Mouse (Mus musculus): Measurements from ENCODE around the gene Tmem176a. TPM values are rescaled to one million over a fixed set of nuclear protein-coding genes. Genes with fewer than 3 reads are reported as not detected.

Gene Tmem176a
- polyA plus RNA-seq, 1 experiment from 2014 or later = 131 TPM

GRCm38 (mm10) chr6:48867158-48867557, 26.4 kb downstream of the Tmem176a start:
- Histone ChIP-seq H3K9me3 (ENCODE audit: control insufficient read depth, low read length) (no peaks in the 10 kb centered on the region), H3K9ac (ENCODE audit: low read length) (no peak overlapping the region), H3K4me3 (ENCODE audit: low read depth, low read length) (no peak overlapping the region), H3K27me3 (ENCODE audit: control insufficient read depth, insufficient read depth, low read length) (no peaks in the 10 kb centered on the region), H3K27ac (replicated peaks) (no peak overlapping the region), H3K4me2 (replicated peaks; ENCODE audit: low read depth) (no peak overlapping the region), H3K4me1 (replicated peaks; ENCODE audit: control insufficient read depth, insufficient read depth) (no peaks in the 10 kb centered on the region), H3K36me3 (ENCODE audit: control insufficient read depth, insufficient read depth, low read length) (no peaks in the 10 kb centered on the region)
- TF ChIP-seq EP300 (optimal IDR thresholded peaks at IDR 0.05) (no peak), CTCF (IDR thresholded peaks at IDR 0.05; ENCODE audit: low read depth) (no peak)
- 75% methylated on average over 4 of the region's 4 CpGs for WGBS
- ATAC-seq (ENCODE audit: low FRiP score, low TSS enrichment) (no peak), DNase-seq (ENCODE audit: low spot score) (no peak)

GRCm38 (mm10) chr6:48869774-48870173, 29.1 kb downstream of the Tmem176a start:
- Histone ChIP-seq H3K4me1 (replicated peaks; ENCODE audit: control insufficient read depth, insufficient read depth) (no peaks in the 10 kb centered on the region), H3K9ac (ENCODE audit: low read length) (no peak overlapping the region), H3K27me3 (ENCODE audit: control insufficient read depth, insufficient read depth, low read length) (no peaks in the 10 kb centered on the region), H3K36me3 (ENCODE audit: control insufficient read depth, insufficient read depth, low read length) (no peaks in the 10 kb centered on the region), H3K4me3 (ENCODE audit: low read depth, low read length) (no peak overlapping the region), H3K27ac (replicated peaks) (no peak overlapping the region), H3K4me2 (replicated peaks; ENCODE audit: low read depth) (no peak overlapping the region), H3K9me3 (ENCODE audit: control insufficient read depth, low read length) (no peaks in the 10 kb centered on the region)
- no peak for DNase-seq (ENCODE audit: low spot score)
- TF ChIP-seq EP300 (optimal IDR thresholded peaks at IDR 0.05) = no peak
- no peak for TF ChIP-seq CTCF (IDR thresholded peaks at IDR 0.05; ENCODE audit: low read depth)
- no peak for ATAC-seq (ENCODE audit: low FRiP score, low TSS enrichment)
- 66% methylated on average over 2 of the region's 2 CpGs for WGBS

DNA sequence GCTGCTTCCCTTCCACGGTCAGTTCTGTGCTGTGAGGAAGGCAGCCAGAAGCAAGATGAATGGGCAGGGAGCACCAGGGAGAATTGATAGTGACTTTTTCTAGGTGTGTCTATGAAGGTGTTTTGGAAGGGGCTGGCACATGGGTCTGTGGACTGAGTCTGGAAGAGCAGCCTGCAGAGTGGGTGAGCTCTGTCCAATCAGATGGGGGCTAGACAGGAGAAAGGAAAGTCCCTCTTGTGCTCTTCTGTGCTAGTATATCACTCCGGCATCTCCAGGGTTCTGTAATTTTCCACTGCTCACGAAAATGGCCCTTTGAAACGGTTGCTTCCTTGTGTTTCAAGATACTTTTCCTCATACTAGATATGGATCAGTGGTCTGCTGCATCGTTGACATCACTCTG, 31.9 kb downstream of the Tmem176a start, which contains the start of gene Aoc1:
Gene Aoc1, plus strand, starts transcription at position 301 of the 400 bp plus-strand sequence.
- WGBS = 63% methylated on average over 5 of the region's 5 CpGs

GRCm38 (mm10) chr6:48874576-48874975, 33.9 kb downstream of the Tmem176a start:
- Histone ChIP-seq H3K27me3 (ENCODE audit: control insufficient read depth, insufficient read depth, low read length) (no peaks in the 10 kb centered on the region), H3K4me1 (replicated peaks; ENCODE audit: control insufficient read depth, insufficient read depth) (no peaks in the 10 kb centered on the region), H3K9ac (ENCODE audit: low read length) (no peak overlapping the region), H3K4me2 (replicated peaks; ENCODE audit: low read depth) (no peak overlapping the region), H3K9me3 (ENCODE audit: control insufficient read depth, low read length) (no peaks in the 10 kb centered on the region), H3K27ac (replicated peaks) (no peak overlapping the region), H3K4me3 (ENCODE audit: low read depth, low read length) (no peak overlapping the region), H3K36me3 (ENCODE audit: control insufficient read depth, insufficient read depth, low read length) (no peaks in the 10 kb centered on the region)
- no peak for ATAC-seq (ENCODE audit: low FRiP score, low TSS enrichment)
- WGBS = 79% methylated on average over 4 of the region's 4 CpGs
- DNase-seq (ENCODE audit: low spot score) = no peak
- TF ChIP-seq CTCF (IDR thresholded peaks at IDR 0.05; ENCODE audit: low read depth) (no peak), EP300 (optimal IDR thresholded peaks at IDR 0.05) (no peak)

More for the DNA sequence above, 31.9 kb downstream of the Tmem176a start, which contains the start of gene Aoc1:
- H3K4me3 ChIP-seq (ENCODE audit: low read depth, low read length) = no peak within 1 kb of the TSS
- TF ChIP-seq CTCF (IDR thresholded peaks at IDR 0.05; ENCODE audit: low read depth) = no peak
- no peak for TF ChIP-seq EP300 (optimal IDR thresholded peaks at IDR 0.05)
- no peak within 1 kb of the TSS for H3K9ac ChIP-seq (ENCODE audit: low read length)
- no peaks in the 10 kb centered on the region for H3K9me3 ChIP-seq (ENCODE audit: control insufficient read depth, low read length)
- H3K4me1 ChIP-seq (replicated peaks; ENCODE audit: control insufficient read depth, insufficient read depth) = no peaks in the 10 kb centered on the region
- no peak for DNase-seq (ENCODE audit: low spot score)
- ATAC-seq (ENCODE audit: low FRiP score, low TSS enrichment) = no peak
- H3K36me3 ChIP-seq (ENCODE audit: control insufficient read depth, insufficient read depth, low read length) = no peaks in the 10 kb centered on the region
- no peak within 1 kb of the TSS for H3K27ac ChIP-seq (replicated peaks)
- H3K27me3 ChIP-seq (ENCODE audit: control insufficient read depth, insufficient read depth, low read length) = no peaks in the 10 kb centered on the region
- H3K4me2 ChIP-seq (replicated peaks; ENCODE audit: low read depth) = no peak within 1 kb of the TSS

DNA sequence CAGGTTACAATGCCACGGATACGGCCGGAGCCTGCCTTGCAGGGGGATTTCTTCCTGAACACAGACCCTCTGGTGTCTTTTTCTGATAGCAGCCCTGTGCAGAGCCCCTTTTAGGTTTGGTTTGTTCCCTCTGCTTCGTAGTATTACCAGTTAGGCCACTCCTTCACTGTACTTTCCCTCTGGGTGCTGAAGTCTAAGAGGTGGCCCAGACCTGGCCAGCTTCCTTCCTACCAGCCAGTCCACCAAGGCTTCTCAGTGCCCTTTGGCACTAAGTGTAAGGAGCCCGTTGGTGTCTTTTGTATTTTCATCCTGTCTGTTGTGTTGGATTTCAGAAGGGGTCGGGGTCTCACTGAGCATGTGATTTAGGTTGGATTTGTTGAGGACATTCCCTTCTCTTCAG, 34.8 kb downstream of the Tmem176a start:
- no peak overlapping the region for H3K4me2 ChIP-seq (replicated peaks; ENCODE audit: low read depth)
- H3K9me3 ChIP-seq (ENCODE audit: control insufficient read depth, low read length) = no peaks in the 10 kb centered on the region
- ATAC-seq (ENCODE audit: low FRiP score, low TSS enrichment) (no peak), DNase-seq (ENCODE audit: low spot score) (no peak)
- no peaks in the 10 kb centered on the region for H3K4me1 ChIP-seq (replicated peaks; ENCODE audit: control insufficient read depth, insufficient read depth)
- H3K4me3 ChIP-seq (ENCODE audit: low read depth, low read length) = no peak overlapping the region
- 84% methylated on average over 6 of the region's 6 CpGs for WGBS
- no peaks in the 10 kb centered on the region for H3K27me3 ChIP-seq (ENCODE audit: control insufficient read depth, insufficient read depth, low read length)
- no peak overlapping the region for H3K9ac ChIP-seq (ENCODE audit: low read length)
- no peaks in the 10 kb centered on the region for H3K36me3 ChIP-seq (ENCODE audit: control insufficient read depth, insufficient read depth, low read length)
- no peak for TF ChIP-seq EP300 (optimal IDR thresholded peaks at IDR 0.05)
- no peak for TF ChIP-seq CTCF (IDR thresholded peaks at IDR 0.05; ENCODE audit: low read depth)
- no peak overlapping the region for H3K27ac ChIP-seq (replicated peaks)

GRCm38 (mm10) chr6:48876510-48877135, 35.9 kb downstream of the Tmem176a start:
- DNase-seq (ENCODE audit: low spot score) (no peak), ATAC-seq (ENCODE audit: low FRiP score, low TSS enrichment) (no peak)
- Histone ChIP-seq H3K4me2 (replicated peaks; ENCODE audit: low read depth) (no peak overlapping the region), H3K9ac (ENCODE audit: low read length) (no peak overlapping the region), H3K27ac (replicated peaks) (no peak overlapping the region), H3K4me3 (ENCODE audit: low read depth, low read length) (no peak overlapping the region), H3K36me3 (ENCODE audit: control insufficient read depth, insufficient read depth, low read length) (no peaks in the 10 kb centered on the region), H3K9me3 (ENCODE audit: control insufficient read depth, low read length) (no peaks in the 10 kb centered on the region), H3K27me3 (ENCODE audit: control insufficient read depth, insufficient read depth, low read length) (no peaks in the 10 kb centered on the region), H3K4me1 (replicated peaks; ENCODE audit: control insufficient read depth, insufficient read depth) (no peaks in the 10 kb centered on the region)
- no peak for TF ChIP-seq EP300 (optimal IDR thresholded peaks at IDR 0.05)
- TF ChIP-seq CTCF (IDR thresholded peaks at IDR 0.05; ENCODE audit: low read depth) = no peak
- 78% methylated on average over 5 of the region's 5 CpGs for WGBS
